Mouse (Mus musculus): Measurements from ENCODE around the gene Ap1g2. TPM values are rescaled to one million over a fixed set of nuclear protein-coding genes. Genes with fewer than 3 reads are reported as not detected.

Ap1g2 gene
- total and polyA plus RNA-seq, 2 experiments from 2014 or later, result 5.7 to 6.1 TPM

- Histone ChIP-seq H3K36me3 (ENCODE audit: insufficient read depth, low read length) (0 out of 2 replicates have a peak, but pooled peaks cover 6% of the 10 kb centered on the region), H3K27me3 (ENCODE audit: insufficient read depth, low read length) (no peaks in the 10 kb centered on the region), H3K4me3 (ENCODE audit: low read length) (no peak overlapping the region), H3K4me2 (ENCODE audit: low read depth, low read length) (no peak overlapping the region), H3K27ac (peak overlapping the region; percentile 82; the same call in 1 of the 2 replicates), H3K9ac (replicated peaks; ENCODE audit: low read length) (peak overlapping the region; percentile 22; the same call in 1 of the 2 replicates), H3K4me1 (ENCODE audit: insufficient read depth, low read length) (peaks cover 11% of the 10 kb centered on the region; the same call in 1 of the 2 replicates), H3K9me3 (ENCODE audit: low read length) (no peaks in the 10 kb centered on the region)
- ATAC-seq, result peak; percentile 55
- TF ChIP-seq CTCF (IDR thresholded peaks at IDR 0.05; ENCODE audit: low read depth), result peak; percentile 94
- peak; percentile 89 for DNase-seq (ENCODE audit: low spot score)
- WGBS, result 21% methylated on average over 8 of the region's 8 CpGs
Measured at GRCm38 (mm10) chr14:55079214-55079970, 27.0 kb downstream of the Ap1g2 start.

- no peak for TF ChIP-seq CTCF (IDR thresholded peaks at IDR 0.05; ENCODE audit: low read depth)
- no peaks in the 10 kb centered on the region for H3K9me3 ChIP-seq (ENCODE audit: low read length)
- DNase-seq (ENCODE audit: low spot score), result peak; percentile 61
- no peak overlapping the region for H3K4me3 ChIP-seq (ENCODE audit: low read length)
- ATAC-seq, result peak; percentile 39
- no peaks in the 10 kb centered on the region for H3K27me3 ChIP-seq (ENCODE audit: insufficient read depth, low read length)
- H3K9ac ChIP-seq (replicated peaks; ENCODE audit: low read length), result peak overlapping the region; percentile 31; the same call in 1 of the 2 replicates
- H3K4me1 ChIP-seq (ENCODE audit: insufficient read depth, low read length), result peaks cover 11% of the 10 kb centered on the region; the same call in 1 of the 2 replicates
- WGBS, result 10% methylated on average over 23 of the region's 23 CpGs
- H3K4me2 ChIP-seq (ENCODE audit: low read depth, low read length), result peak overlapping the region; percentile 6; the same call in 1 of the 2 replicates
- H3K36me3 ChIP-seq (ENCODE audit: insufficient read depth, low read length), result 0 out of 2 replicates have a peak, but pooled peaks cover 15% of the 10 kb centered on the region
- peak overlapping the region; percentile 82 for H3K27ac ChIP-seq
Measured at GRCm38 (mm10) chr14:55078366-55078989, 27.9 kb downstream of the Ap1g2 start.

GRCm38 (mm10) chr14:55077481-55078365, 28.7 kb downstream of the Ap1g2 start:
- DNase-seq (ENCODE audit: low spot score) (peak; percentile 73), ATAC-seq (peak; percentile 41; the same call in 1 of the 2 replicates)

GRCm38 (mm10) chr14:55076956-55077355, 29.4 kb downstream of the Ap1g2 start:
- Histone ChIP-seq H3K4me3 (ENCODE audit: low read length) (no peak overlapping the region), H3K4me2 (ENCODE audit: low read depth, low read length) (no peak overlapping the region), H3K4me1 (ENCODE audit: insufficient read depth, low read length) (peaks cover 11% of the 10 kb centered on the region; the same call in 1 of the 2 replicates), H3K9ac (replicated peaks; ENCODE audit: low read length) (no peak overlapping the region), H3K36me3 (ENCODE audit: insufficient read depth, low read length) (peaks cover 23% of the 10 kb centered on the region), H3K27ac (peak overlapping the region; percentile 82; the same call in 1 of the 2 replicates), H3K27me3 (ENCODE audit: insufficient read depth, low read length) (no peaks in the 10 kb centered on the region), H3K9me3 (ENCODE audit: low read length) (no peaks in the 10 kb centered on the region)
- DNase-seq (ENCODE audit: low spot score), result no peak
- no peak for TF ChIP-seq CTCF (IDR thresholded peaks at IDR 0.05; ENCODE audit: low read depth)
- ATAC-seq, result no peak
- 59% methylated on average over 3 of the region's 3 CpGs for WGBS

More at GRCm38 (mm10) chr14:55077481-55078365, 28.7 kb downstream of the Ap1g2 start:
- no peak overlapping the region for H3K9ac ChIP-seq (replicated peaks; ENCODE audit: low read length)
- no peak overlapping the region for H3K4me3 ChIP-seq (ENCODE audit: low read length)
- H3K4me2 ChIP-seq (ENCODE audit: low read depth, low read length), result no peak overlapping the region; the same call in 1 of the 2 replicates
- peaks cover 11% of the 10 kb centered on the region; the same call in 1 of the 2 replicates for H3K4me1 ChIP-seq (ENCODE audit: insufficient read depth, low read length)
- WGBS, result 14% methylated on average over 15 of the region's 15 CpGs
- H3K36me3 ChIP-seq (ENCODE audit: insufficient read depth, low read length), result peaks cover 23% of the 10 kb centered on the region; the same call in 1 of the 2 replicates
- H3K9me3 ChIP-seq (ENCODE audit: low read length), result no peaks in the 10 kb centered on the region
- no peak for TF ChIP-seq CTCF (IDR thresholded peaks at IDR 0.05; ENCODE audit: low read depth)
- peak overlapping the region; percentile 82 for H3K27ac ChIP-seq
- no peaks in the 10 kb centered on the region for H3K27me3 ChIP-seq (ENCODE audit: insufficient read depth, low read length)

- H3K27me3 ChIP-seq (ENCODE audit: insufficient read depth, low read length), result no peaks in the 10 kb centered on the region
- H3K9ac ChIP-seq (replicated peaks; ENCODE audit: low read length), result no peak overlapping the region
- 20% methylated on average over 6 of the region's 6 CpGs for WGBS
- TF ChIP-seq CTCF (IDR thresholded peaks at IDR 0.05; ENCODE audit: low read depth), result no peak
- H3K36me3 ChIP-seq (ENCODE audit: insufficient read depth, low read length), result peaks cover 23% of the 10 kb centered on the region
- no peak overlapping the region for H3K4me3 ChIP-seq (ENCODE audit: low read length)
- no peaks in the 10 kb centered on the region for H3K9me3 ChIP-seq (ENCODE audit: low read length)
- peaks cover 11% of the 10 kb centered on the region; the same call in 1 of the 2 replicates for H3K4me1 ChIP-seq (ENCODE audit: insufficient read depth, low read length)
- peak overlapping the region; percentile 7 for H3K27ac ChIP-seq
- no peak overlapping the region for H3K4me2 ChIP-seq (ENCODE audit: low read depth, low read length)
- ATAC-seq, result no peak
- DNase-seq (ENCODE audit: low spot score), result peak; percentile 51
Measured at GRCm38 (mm10) chr14:55076224-55076623, 30.2 kb downstream of the Ap1g2 start.

GRCm38 (mm10) chr14:55074416-55074815, 32.0 kb downstream of the Ap1g2 start:
- H3K27me3 ChIP-seq (ENCODE audit: insufficient read depth, low read length), result no peaks in the 10 kb centered on the region
- WGBS, result 84% methylated on average over 12 of the region's 12 CpGs
- DNase-seq (ENCODE audit: low spot score) (no peak), ATAC-seq (no peak)
- no peak overlapping the region for H3K4me3 ChIP-seq (ENCODE audit: low read length)
- peaks cover 23% of the 10 kb centered on the region for H3K36me3 ChIP-seq (ENCODE audit: insufficient read depth, low read length)
- H3K9ac ChIP-seq (replicated peaks; ENCODE audit: low read length), result no peak overlapping the region
- H3K4me1 ChIP-seq (ENCODE audit: insufficient read depth, low read length), result peaks cover 11% of the 10 kb centered on the region; the same call in 1 of the 2 replicates
- no peaks in the 10 kb centered on the region for H3K9me3 ChIP-seq (ENCODE audit: low read length)
- no peak for TF ChIP-seq CTCF (IDR thresholded peaks at IDR 0.05; ENCODE audit: low read depth)
- H3K27ac ChIP-seq, result no peak overlapping the region
- no peak overlapping the region for H3K4me2 ChIP-seq (ENCODE audit: low read depth, low read length)
